Mouse (Mus musculus) ES-Bruce4 (cell line): Measurements from ENCODE around the gene Pigk. TPM values are rescaled to one million over a fixed set of nuclear protein-coding genes. Genes with fewer than 3 reads are reported as not detected.

Experiments
- H3K27ac ChIP-seq: 2 replicates; pipeline ENCODE4 v1.5.1; 2012; ENCODE audit warnings: low read length, inconsistent platforms; ENCODE audit not compliant: insufficient read depth
- H3K27me3 ChIP-seq: 2 replicates; pipeline ENCODE4 v1.6.1; 2012; ENCODE audit warnings: mild to moderate bottlenecking, low read length, inconsistent platforms; ENCODE audit not compliant: control insufficient read depth, poor library complexity, insufficient read depth, severe bottlenecking
- H3K36me3 ChIP-seq: 2 replicates; pipeline ENCODE4 v1.6.1; 2012; ENCODE audit warnings: inconsistent platforms, mild to moderate bottlenecking, low read length, moderate library complexity; ENCODE audit not compliant: control insufficient read depth, poor library complexity, insufficient read depth, severe bottlenecking
- H3K4me1 ChIP-seq: one replicate; pipeline ENCODE4 v1.8.1; 2011; ENCODE audit warnings: low read length; ENCODE audit not compliant: control insufficient read depth, insufficient read depth
- H3K4me3 ChIP-seq: 2 replicates; pipeline ENCODE4 v1.5.1; 2011; ENCODE audit warnings: low read depth, mild to moderate bottlenecking, low read length
- H3K9ac ChIP-seq: 2 replicates; pipeline ENCODE4 v1.6.1; 2012; ENCODE audit warnings: low read depth, mild to moderate bottlenecking, inconsistent platforms; ENCODE audit not compliant: poor library complexity, severe bottlenecking
- H3K9me3 ChIP-seq: replicated peaks from 2 replicates; pipeline ENCODE4 v1.6.1; 2012; ENCODE audit warnings: mild to moderate bottlenecking, low read length, inconsistent platforms; ENCODE audit not compliant: control insufficient read depth, poor library complexity, insufficient read depth, severe bottlenecking
- CTCF ChIP-seq: IDR thresholded peaks from one replicate; pipeline ENCODE4 v1.8.1; 2011; ENCODE audit warnings: low read depth, low read length
- EP300 ChIP-seq: IDR thresholded peaks from 2 replicates; pipeline ENCODE4 v1.6.1; 2011; ENCODE audit warnings: low read depth, low read length; ENCODE audit not compliant: insufficient read depth
- POLR2A ChIP-seq: IDR thresholded peaks from one replicate; pipeline ENCODE4 v1.8.1; 2011; ENCODE audit warnings: low read length; ENCODE audit not compliant: insufficient read depth
- polyA plus RNA-seq: library from polyadenylated mRNA; stranded (reverse); fragments of >200 nt; gene quantifications from 2 replicates; pipeline ENCODE4 v1.2.4, GENCODE M21; 2011; ENCODE audit warnings: low read depth; ENCODE audit not compliant: missing spikeins, insufficient read depth, insufficient read length

Pigk gene
- polyA plus RNA-seq, 1 experiment = 23.8 TPM

GRCm38 (mm10) chr3:152998901-152999300, 285.0 kb downstream of the Pigk start:
- no peaks in the 10 kb centered on the region for H3K27me3 ChIP-seq
- no peaks in the 10 kb centered on the region for H3K9me3 ChIP-seq
- no peaks in the 10 kb centered on the region for H3K4me1 ChIP-seq
- H3K9ac ChIP-seq = no peak overlapping the region
- no peak overlapping the region for H3K4me3 ChIP-seq
- no peaks in the 10 kb centered on the region for H3K36me3 ChIP-seq
- TF ChIP-seq CTCF = no peak
- no peak for TF ChIP-seq EP300
- TF ChIP-seq POLR2A = no peak
- H3K27ac ChIP-seq = no peak overlapping the region

DNA sequence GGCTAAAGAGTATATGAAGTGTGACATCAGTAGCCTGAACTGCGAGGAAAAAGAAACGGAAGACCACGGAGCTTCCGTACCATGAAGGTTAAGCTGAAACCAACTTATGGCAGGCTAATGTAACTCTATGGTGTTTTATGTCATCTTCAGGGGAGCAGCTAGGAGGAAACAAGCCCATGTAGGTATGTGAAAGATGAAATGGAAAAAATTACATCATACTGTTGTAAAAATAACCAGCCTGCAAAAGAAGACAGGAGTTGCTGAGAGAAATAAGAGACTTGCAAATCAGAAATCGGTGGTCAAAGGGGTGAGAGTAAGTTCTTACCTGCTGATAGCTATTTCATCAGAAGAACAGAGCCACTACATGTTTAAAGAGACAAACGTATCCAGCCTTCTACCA, 293.0 kb downstream of the Pigk start:
- Histone ChIP-seq H3K4me1 (no peaks in the 10 kb centered on the region), H3K27me3 (no peaks in the 10 kb centered on the region), H3K36me3 (no peaks in the 10 kb centered on the region), H3K4me3 (no peak overlapping the region), H3K9me3 (no peaks in the 10 kb centered on the region), H3K9ac (no peak overlapping the region), H3K27ac (no peak overlapping the region)
- TF ChIP-seq CTCF (no peak), POLR2A (no peak), EP300 (no peak)

DNA sequence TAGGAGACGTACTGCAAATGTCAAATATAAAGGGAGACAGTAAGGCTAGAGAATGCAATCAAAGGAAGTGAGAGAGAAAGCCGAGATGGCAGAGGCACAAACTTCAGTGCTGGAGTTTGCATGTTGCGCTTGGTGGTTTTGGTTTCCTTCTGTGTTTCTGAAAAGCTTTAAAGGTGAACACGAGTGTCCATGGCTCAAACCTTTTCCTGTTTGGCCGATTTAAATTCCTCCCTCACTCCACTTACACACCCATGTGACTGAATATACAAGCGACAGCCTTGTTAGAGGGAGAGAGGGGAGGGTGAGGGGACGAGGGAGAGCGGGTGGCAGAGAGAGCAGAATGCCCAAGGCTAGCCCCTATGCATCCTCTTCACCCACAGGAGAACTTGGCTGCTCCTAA, 302.5 kb downstream of the Pigk start:
- Histone ChIP-seq H3K4me1 (no peaks in the 10 kb centered on the region), H3K9ac (no peak overlapping the region), H3K27me3 (no peaks in the 10 kb centered on the region; the same call in 1 of the 2 replicates), H3K4me3 (no peak overlapping the region), H3K27ac (no peak overlapping the region), H3K36me3 (no peaks in the 10 kb centered on the region), H3K9me3 (no peaks in the 10 kb centered on the region)
- TF ChIP-seq POLR2A = no peak
- no peak for TF ChIP-seq CTCF
- TF ChIP-seq EP300 = no peak

GRCm38 (mm10) chr3:153018051-153018450, 304.2 kb downstream of the Pigk start:
- Histone ChIP-seq H3K36me3 (no peaks in the 10 kb centered on the region), H3K9me3 (no peaks in the 10 kb centered on the region), H3K27ac (no peak overlapping the region), H3K4me3 (no peak overlapping the region), H3K9ac (no peak overlapping the region), H3K4me1 (no peaks in the 10 kb centered on the region), H3K27me3 (no peaks in the 10 kb centered on the region; the same call in 1 of the 2 replicates)
- no peak for TF ChIP-seq CTCF
- no peak for TF ChIP-seq POLR2A
- TF ChIP-seq EP300 = no peak

- H3K4me1 ChIP-seq = no peaks in the 10 kb centered on the region
- no peak overlapping the region for H3K9ac ChIP-seq
- H3K4me3 ChIP-seq = no peak overlapping the region
- H3K9me3 ChIP-seq = no peaks in the 10 kb centered on the region
- no peaks in the 10 kb centered on the region for H3K36me3 ChIP-seq
- TF ChIP-seq POLR2A (no peak), CTCF (no peak), EP300 (no peak)
- H3K27ac ChIP-seq = no peak overlapping the region
- no peaks in the 10 kb centered on the region for H3K27me3 ChIP-seq
Measured at GRCm38 (mm10) chr3:153024016-153024415, 310.1 kb downstream of the Pigk start.

Other genes with a start within 250 kb of the Pigk start
- gene Ak5, start 45.7 kb upstream of the Pigk start, polyA plus RNA-seq = 0.67 and 0.97 TPM in 2 replicates